Mouse (Mus musculus): ENCODE data around the gene Msl1. TPM values are rescaled to one million over a fixed set of nuclear protein-coding genes. Genes with fewer than 3 reads are reported as not detected.

The Msl1 gene
- total and polyA plus RNA-seq, 3 experiments, result 25.9 to 58.1 (median 27.3) TPM

DNA sequence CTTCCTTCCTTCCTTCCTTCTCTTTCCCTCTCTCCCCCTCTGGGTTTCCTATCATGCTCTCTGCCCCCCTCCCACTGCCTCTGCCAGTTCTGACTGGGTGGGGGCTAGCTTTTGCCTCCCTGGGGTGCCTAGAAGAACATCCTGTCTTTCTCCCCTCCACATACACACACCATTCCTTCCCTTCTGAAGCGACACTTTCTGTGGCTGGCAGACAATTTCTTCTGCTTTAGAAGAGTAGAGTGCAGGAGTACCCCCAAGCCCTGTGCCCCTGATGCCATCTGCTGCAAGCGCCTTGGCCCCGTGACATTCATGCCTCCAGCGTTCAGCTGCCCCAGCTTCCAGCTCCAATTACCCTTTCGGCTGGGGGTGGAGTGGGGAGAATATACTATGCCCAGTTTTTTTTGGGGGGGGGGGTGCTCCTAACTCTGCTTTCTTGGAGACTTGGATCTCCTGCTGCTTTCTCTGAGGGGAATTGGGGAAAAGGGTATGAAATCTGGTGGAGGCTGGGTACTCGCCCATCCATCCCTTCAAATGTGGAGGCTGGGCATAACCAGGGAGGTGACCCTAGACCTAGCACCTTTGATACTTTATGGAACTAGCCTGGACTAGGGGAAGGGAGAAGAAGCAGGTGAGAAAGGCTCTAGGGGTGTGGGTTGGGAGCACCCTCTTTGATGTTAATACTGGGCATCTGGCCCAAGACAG lies 47.4 kb upstream of the Msl1 start:
- in situ Hi-C loops (cut with MboI; ENCODE audit: low pct_ligation_motif_present, low pct_unique_long_range_greater_than_20kb, low sequenced_read_pairs), result loop anchor here (5.0 kb wide), 1 partner anchor 34 kb away; no protein-coding TSS in a partner anchor
- Histone ChIP-seq H3K4me2 (ENCODE audit: insufficient read depth, low read depth, poor library complexity, severe bottlenecking) (no peak overlapping the region), H3K36me3 (replicated peaks in 1 of 2; ENCODE audit: control insufficient read depth in 1 of 2, insufficient read depth in 1 of 2, low read length in 1 of 2) (no peaks in the 10 kb centered on the region), H3K79me2 (replicated peaks; ENCODE audit: control insufficient read depth, extremely low read depth, insufficient read depth, poor library complexity, severe bottlenecking) (no peaks in the 10 kb centered on the region), H3K4me3 (replicated peaks in 1 of 3; ENCODE audit: low read depth in 2 of 3, low read length in 2 of 3, poor library complexity in 1 of 3) (no peak overlapping the region), H3K27ac (ENCODE audit: insufficient read depth, low read depth) (no peak overlapping the region), H3K9ac (ENCODE audit: insufficient read depth, low read depth) (no peak overlapping the region), H3K27me3 (replicated peaks) (peaks cover 37% of the 10 kb centered on the region), H3K4me1 (ENCODE audit: control insufficient read depth in 1 of 2, insufficient read depth in 2 of 2) (peaks cover 38 to 51% of the 10 kb centered on the region in 2 experiments), H3K9me3 (replicated peaks; ENCODE audit: low read length) (no peaks in the 10 kb centered on the region)
- no peak for DNase-seq (ENCODE audit: extremely low read depth)
- dilution Hi-C loops (cut with MboI; ENCODE audit: extremely low pct_ligation_motif_present, extremely low pct_unique_long_range_greater_than_20kb, low sequenced_read_pairs), result no loop called here
- TF ChIP-seq RAD21 (IDR thresholded peaks at IDR 0.05; ENCODE audit: low read depth, low read length) (no peak), POLR2AphosphoS2 (IDR thresholded peaks at IDR 0.05; ENCODE audit: low read depth, low read length) (no peak), MXI1 (IDR thresholded peaks at IDR 0.05; ENCODE audit: low read depth, low read length) (no peak), ELF1 (IDR thresholded peaks at IDR 0.05; ENCODE audit: low read depth, low read length) (no peak), UBTF (IDR thresholded peaks at IDR 0.05; ENCODE audit: low read depth, low read length) (no peak), USF2 (conservative IDR thresholded peaks at IDR 0.05; ENCODE audit: low read depth, low read length) (no peak), USF1 (IDR thresholded peaks at IDR 0.05; ENCODE audit: low read depth, low read length) (no peak), SMC3 (IDR thresholded peaks at IDR 0.05; ENCODE audit: low read depth, low read length) (no peak), PAX5 (IDR thresholded peaks at IDR 0.05; ENCODE audit: low read length) (no peak), ETS1 (conservative IDR thresholded peaks at IDR 0.05; ENCODE audit: low read depth, low read length) (no peak), TBP (conservative IDR thresholded peaks at IDR 0.05; ENCODE audit: low read depth, low read length) (no peak), CTCF (conservative IDR thresholded peaks at IDR 0.05 in 1 of 2, IDR thresholded peaks at IDR 0.05 in 1 of 2; ENCODE audit: low read depth in 2 of 2, low read length in 2 of 2) (no peak), KAT2A (IDR thresholded peaks at IDR 0.05; ENCODE audit: insufficient replicate concordance, low read length) (no peak), ZMIZ1 (IDR thresholded peaks at IDR 0.05; ENCODE audit: low read depth, low read length) (no peak)

DNA sequence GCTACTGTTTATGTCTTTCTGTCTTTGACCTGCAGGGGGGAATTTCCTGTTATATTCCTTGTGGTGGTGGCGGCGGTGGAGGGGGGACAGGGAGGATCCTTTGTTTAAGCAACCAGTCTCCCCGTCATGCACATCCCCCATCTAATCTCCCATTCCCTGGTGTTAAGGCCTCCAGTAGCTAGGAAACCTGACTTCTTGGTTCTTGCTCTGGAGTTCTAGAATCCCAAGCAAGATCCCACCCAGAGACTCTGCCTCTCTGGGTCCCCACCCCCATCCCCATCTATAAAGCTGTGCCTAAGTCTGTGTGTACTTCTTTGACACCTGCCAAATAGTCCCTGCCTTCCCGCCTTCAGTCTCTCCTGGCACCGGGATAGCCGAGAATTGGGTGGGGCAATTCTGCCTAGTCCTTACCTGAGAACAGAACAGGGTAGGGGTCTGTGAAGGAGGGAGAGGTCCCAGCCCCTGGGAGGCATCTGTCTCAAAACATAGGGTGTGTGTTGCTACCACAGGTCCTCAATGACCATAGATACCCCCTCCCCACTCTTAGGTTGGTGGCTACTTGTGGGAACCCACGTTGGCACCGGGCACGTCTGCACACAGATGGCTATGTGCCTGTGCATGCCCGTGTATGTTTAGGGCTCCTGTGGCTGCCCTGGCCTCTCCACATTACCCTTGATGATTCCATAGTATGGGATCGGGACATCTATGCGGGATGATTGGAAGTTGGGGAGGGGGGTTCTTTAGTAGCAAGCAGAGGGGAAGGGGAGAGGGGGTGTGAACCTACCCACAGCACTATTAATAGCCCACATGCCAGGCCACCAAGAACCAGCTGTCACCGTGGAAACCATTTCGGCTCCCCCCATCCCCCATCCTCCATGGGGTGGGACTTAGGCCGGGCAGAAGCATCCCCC lies 46.6 kb upstream of the Msl1 start:
- Histone ChIP-seq H3K27me3 (replicated peaks) (peaks cover 29% of the 10 kb centered on the region), H3K36me3 (replicated peaks in 1 of 2; ENCODE audit: control insufficient read depth in 1 of 2, insufficient read depth in 1 of 2, low read length in 1 of 2) (no peaks in the 10 kb centered on the region), H3K4me1 (ENCODE audit: control insufficient read depth in 1 of 2, insufficient read depth in 2 of 2) (peaks cover 39 to 60% of the 10 kb centered on the region in 2 experiments), H3K9me3 (replicated peaks; ENCODE audit: low read length) (no peaks in the 10 kb centered on the region), H3K4me2 (ENCODE audit: insufficient read depth, low read depth, poor library complexity, severe bottlenecking) (no peak overlapping the region; the same call in 1 of the 2 replicates), H3K79me2 (replicated peaks; ENCODE audit: control insufficient read depth, extremely low read depth, insufficient read depth, poor library complexity, severe bottlenecking) (no peaks in the 10 kb centered on the region), H3K27ac (ENCODE audit: insufficient read depth, low read depth) (no peak overlapping the region), H3K4me3 (replicated peaks in 1 of 3; ENCODE audit: low read depth in 2 of 3, low read length in 2 of 3, poor library complexity in 1 of 3) (no peak overlapping the region), H3K9ac (ENCODE audit: insufficient read depth, low read depth) (no peak overlapping the region)
- in situ Hi-C loops (cut with MboI; ENCODE audit: low pct_ligation_motif_present, low pct_unique_long_range_greater_than_20kb, low sequenced_read_pairs), result loop anchor here (5.0 kb wide), 1 partner anchor 34 kb away; no protein-coding TSS in a partner anchor
- no peak for DNase-seq (ENCODE audit: extremely low read depth)
- dilution Hi-C loops (cut with MboI; ENCODE audit: extremely low pct_ligation_motif_present, extremely low pct_unique_long_range_greater_than_20kb, low sequenced_read_pairs), result no loop called here
- TF ChIP-seq MXI1 (IDR thresholded peaks at IDR 0.05; ENCODE audit: low read depth, low read length) (no peak), E2F4 (IDR thresholded peaks at IDR 0.05; ENCODE audit: insufficient replicate concordance, low read depth, low read length) (no peak), JUN (IDR thresholded peaks at IDR 0.05; ENCODE audit: insufficient read depth, low read depth, low read length) (no peak), BHLHE40 (IDR thresholded peaks at IDR 0.05; ENCODE audit: low read depth, low read length) (no peak), EP300 (IDR thresholded peaks at IDR 0.05; ENCODE audit: low read length) (no peak), NELFE (IDR thresholded peaks at IDR 0.05; ENCODE audit: low read depth, low read length) (no peak), ZMIZ1 (IDR thresholded peaks at IDR 0.05; ENCODE audit: low read depth, low read length) (no peak), JUND (conservative IDR thresholded peaks at IDR 0.05; ENCODE audit: low read depth, low read length) (no peak), ETS1 (conservative IDR thresholded peaks at IDR 0.05; ENCODE audit: low read depth, low read length) (no peak), NRF1 (IDR thresholded peaks at IDR 0.05; ENCODE audit: low read depth, low read length) (no peak), GABPA (IDR thresholded peaks at IDR 0.05; ENCODE audit: insufficient replicate concordance, low read depth, low read length) (no peak), ZC3H11A (IDR thresholded peaks at IDR 0.05; ENCODE audit: low read depth, low read length) (no peak), ELF1 (IDR thresholded peaks at IDR 0.05; ENCODE audit: low read depth, low read length) (no peak), SMC3 (IDR thresholded peaks at IDR 0.05; ENCODE audit: low read depth, low read length) (no peak), RAD21 (IDR thresholded peaks at IDR 0.05; ENCODE audit: low read depth, low read length) (no peak), TBP (conservative IDR thresholded peaks at IDR 0.05; ENCODE audit: low read depth, low read length) (no peak), SIN3A (IDR thresholded peaks at IDR 0.05; ENCODE audit: low read length) (no peak), HCFC1 (IDR thresholded peaks at IDR 0.05; ENCODE audit: low read depth, low read length) (no peak), USF2 (conservative IDR thresholded peaks at IDR 0.05; ENCODE audit: low read depth, low read length) (no peak), USF1 (IDR thresholded peaks at IDR 0.05; ENCODE audit: low read depth, low read length) (no peak)

Data from CH12.LX (cell line).